Mouse (Mus musculus) ES-CJ7 (cell line): ENCODE measurements at regions not wholly inside any gene's neighbourhood (a gene's known extent, or its start where the extent isn't known, plus 50 kb on each side); places are given as distances from the start of the nearest gene placed in this dataset.
"Not testable (repeated sequence)": the region's sequence is repeated elsewhere in the genome, so short reads cannot be mapped to it uniquely, and the experiment has no call there.

Source experiments
- DNase-seq: peaks from one replicate; pipeline ENCODE4 v3.0.0; 2011; ENCODE audit warnings: low read depth, low spot score

GRCm38 (mm10) chr7:106616932-106617331 lies 63.5 kb downstream of the Olfr693 start:
- not testable (repeated sequence) for DNase-seq

GRCm38 (mm10) chr7:106612723-106613122 lies 67.7 kb downstream of the Olfr693 start:
- no peak for DNase-seq

GRCm38 (mm10) chr7:106580424-106580823 lies 100.0 kb downstream of the Olfr693 start:
- no peak for DNase-seq

- DNase-seq = peak; percentile 57
These were observed 112.1 kb downstream of the Olfr693 start for GRCm38 (mm10) chr7:106568251-106568650.

- DNase-seq = no peak
These were observed 129.4 kb downstream of the Olfr693 start for GRCm38 (mm10) chr7:106550881-106551575.

- DNase-seq = not testable (repeated sequence)
These were observed 150.8 kb downstream of the Olfr693 start for GRCm38 (mm10) chr7:106529433-106530102.

GRCm38 (mm10) chr7:106529023-106529422 lies 151.4 kb downstream of the Olfr693 start:
- DNase-seq = not testable (repeated sequence)

GRCm38 (mm10) chr7:106494851-106495250 lies 185.5 kb downstream of the Olfr693 start:
- no peak for DNase-seq
